Mouse (Mus musculus): ENCODE results near the gene Mfsd4a.

- no peak for TF ChIP-seq POLR2A (IDR thresholded peaks at IDR 0.05; ENCODE audit: borderline replicate concordance, low read depth, low read length)
- TF ChIP-seq CTCF (IDR thresholded peaks at IDR 0.05; ENCODE audit: low read depth, low read length): no peak
Observed at GRCm38 (mm10) chr1:132030574-132030973, 37.3 kb downstream of the Mfsd4a start.
